Mouse (Mus musculus): ENCODE measurements around the gene Tspan9. TPM values are rescaled to one million over a fixed set of nuclear protein-coding genes. Genes with fewer than 3 reads are reported as not detected.

Tspan9 gene
- polyA plus RNA-seq, 1 experiment from 2014 or later: 102 TPM

GRCm38 (mm10) chr6:127978941-127979340, 164.5 kb downstream of the Tspan9 start:
- H3K27ac ChIP-seq: no peak overlapping the region
- WGBS: 23% methylated on average over 20 of the region's 20 CpGs
- 0 out of 2 replicates have a peak, but pooled peaks cover 10% of the 10 kb centered on the region for H3K4me1 ChIP-seq (replicated peaks; ENCODE audit: insufficient read depth, low read length)
- H3K36me3 ChIP-seq (ENCODE audit: insufficient read depth, low read length): 0 out of 2 replicates have a peak, but pooled peaks cover 4% of the 10 kb centered on the region
- H3K9me3 ChIP-seq (replicated peaks; ENCODE audit: low read length): no peaks in the 10 kb centered on the region
- H3K9ac ChIP-seq (ENCODE audit: low read depth, low read length): no peak overlapping the region
- no peak overlapping the region for H3K4me3 ChIP-seq (replicated peaks; ENCODE audit: low read depth, low read length)
- DNase-seq (ENCODE audit: low spot score) (peak; percentile 60), ATAC-seq (replicated peaks; ENCODE audit: low FRiP score, low read depth) (no peak)
- H3K27me3 ChIP-seq (ENCODE audit: insufficient read depth, low read length): no peaks in the 10 kb centered on the region
- H3K4me2 ChIP-seq (ENCODE audit: low read length): peak overlapping the region; percentile 21; the same call in 1 of the 2 replicates
- no peak for TF ChIP-seq CTCF (IDR thresholded peaks at IDR 0.05; ENCODE audit: low read depth)

GRCm38 (mm10) chr6:127976695-127977094, 166.7 kb downstream of the Tspan9 start:
- H3K4me2 ChIP-seq (ENCODE audit: low read length): no peak overlapping the region
- H3K27me3 ChIP-seq (ENCODE audit: insufficient read depth, low read length): no peaks in the 10 kb centered on the region
- WGBS: 83% methylated on average over 6 of the region's 6 CpGs
- no peak overlapping the region for H3K9ac ChIP-seq (ENCODE audit: low read depth, low read length)
- no peaks in the 10 kb centered on the region for H3K9me3 ChIP-seq (replicated peaks; ENCODE audit: low read length)
- DNase-seq (ENCODE audit: low spot score) (no peak), ATAC-seq (replicated peaks; ENCODE audit: low FRiP score, low read depth) (no peak)
- no peak for TF ChIP-seq CTCF (IDR thresholded peaks at IDR 0.05; ENCODE audit: low read depth)
- no peak overlapping the region for H3K27ac ChIP-seq
- no peak overlapping the region for H3K4me3 ChIP-seq (replicated peaks; ENCODE audit: low read depth, low read length)
- 0 out of 2 replicates have a peak, but pooled peaks cover 4% of the 10 kb centered on the region for H3K36me3 ChIP-seq (ENCODE audit: insufficient read depth, low read length)
- 0 out of 2 replicates have a peak, but pooled peaks cover 13% of the 10 kb centered on the region for H3K4me1 ChIP-seq (replicated peaks; ENCODE audit: insufficient read depth, low read length)

GRCm38 (mm10) chr6:127974000-127974399, 169.4 kb downstream of the Tspan9 start:
- Histone ChIP-seq H3K4me3 (replicated peaks; ENCODE audit: low read depth, low read length) (no peak overlapping the region), H3K27me3 (ENCODE audit: insufficient read depth, low read length) (no peaks in the 10 kb centered on the region), H3K4me2 (ENCODE audit: low read length) (no peak overlapping the region), H3K36me3 (ENCODE audit: insufficient read depth, low read length) (0 out of 2 replicates have a peak, but pooled peaks cover 4% of the 10 kb centered on the region), H3K9ac (ENCODE audit: low read depth, low read length) (no peak overlapping the region), H3K27ac (no peak overlapping the region), H3K4me1 (replicated peaks; ENCODE audit: insufficient read depth, low read length) (0 out of 2 replicates have a peak, but pooled peaks cover 3% of the 10 kb centered on the region), H3K9me3 (replicated peaks; ENCODE audit: low read length) (no peaks in the 10 kb centered on the region)
- peak; percentile 65 for DNase-seq (ENCODE audit: low spot score)
- WGBS: 28% methylated on average over 9 of the region's 9 CpGs
- no peak for TF ChIP-seq CTCF (IDR thresholded peaks at IDR 0.05; ENCODE audit: low read depth)
- ATAC-seq (replicated peaks; ENCODE audit: low FRiP score, low read depth): peak; percentile 62; the same call in 1 of the 2 replicates

- ATAC-seq (replicated peaks; ENCODE audit: low FRiP score, low read depth) (no peak), DNase-seq (ENCODE audit: low spot score) (no peak)
- Histone ChIP-seq H3K27me3 (ENCODE audit: insufficient read depth, low read length) (no peaks in the 10 kb centered on the region), H3K4me2 (ENCODE audit: low read length) (no peak overlapping the region), H3K9ac (ENCODE audit: low read depth, low read length) (no peak overlapping the region), H3K9me3 (replicated peaks; ENCODE audit: low read length) (no peaks in the 10 kb centered on the region), H3K27ac (no peak overlapping the region), H3K4me1 (replicated peaks; ENCODE audit: insufficient read depth, low read length) (0 out of 2 replicates have a peak, but pooled peaks cover 3% of the 10 kb centered on the region), H3K36me3 (ENCODE audit: insufficient read depth, low read length) (0 out of 2 replicates have a peak, but pooled peaks cover 4% of the 10 kb centered on the region), H3K4me3 (replicated peaks; ENCODE audit: low read depth, low read length) (no peak overlapping the region)
- WGBS: 52% methylated on average over 6 of the region's 6 CpGs
- no peak for TF ChIP-seq CTCF (IDR thresholded peaks at IDR 0.05; ENCODE audit: low read depth)
Measured at GRCm38 (mm10) chr6:127973553-127973952, 169.8 kb downstream of the Tspan9 start.

- 80% methylated on average over 5 of the region's 5 CpGs for WGBS
Measured at GRCm38 (mm10) chr6:127971931-127972330, 171.5 kb downstream of the Tspan9 start.

GRCm38 (mm10) chr6:127970848-127971247, 172.5 kb downstream of the Tspan9 start:
- H3K4me2 ChIP-seq (ENCODE audit: low read length): no peak overlapping the region
- H3K4me3 ChIP-seq (replicated peaks; ENCODE audit: low read depth, low read length): no peak overlapping the region
- H3K27ac ChIP-seq: no peak overlapping the region
- 57% methylated on average over 5 of the region's 5 CpGs for WGBS
- DNase-seq (ENCODE audit: low spot score) (no peak), ATAC-seq (replicated peaks; ENCODE audit: low FRiP score, low read depth) (no peak)
- no peak for TF ChIP-seq CTCF (IDR thresholded peaks at IDR 0.05; ENCODE audit: low read depth)
- H3K27me3 ChIP-seq (ENCODE audit: insufficient read depth, low read length): no peaks in the 10 kb centered on the region
- 0 out of 2 replicates have a peak, but pooled peaks cover 3% of the 10 kb centered on the region for H3K4me1 ChIP-seq (replicated peaks; ENCODE audit: insufficient read depth, low read length)
- no peak overlapping the region for H3K9ac ChIP-seq (ENCODE audit: low read depth, low read length)
- no peaks in the 10 kb centered on the region for H3K9me3 ChIP-seq (replicated peaks; ENCODE audit: low read length)
- 0 out of 2 replicates have a peak, but pooled peaks cover 4% of the 10 kb centered on the region for H3K36me3 ChIP-seq (ENCODE audit: insufficient read depth, low read length)

More at GRCm38 (mm10) chr6:127971931-127972330, 171.5 kb downstream of the Tspan9 start:
- H3K27ac ChIP-seq: no peak overlapping the region
- no peak overlapping the region for H3K4me3 ChIP-seq (replicated peaks; ENCODE audit: low read depth, low read length)
- H3K9ac ChIP-seq (ENCODE audit: low read depth, low read length): no peak overlapping the region
- no peak overlapping the region for H3K4me2 ChIP-seq (ENCODE audit: low read length)
- 0 out of 2 replicates have a peak, but pooled peaks cover 4% of the 10 kb centered on the region for H3K36me3 ChIP-seq (ENCODE audit: insufficient read depth, low read length)
- 0 out of 2 replicates have a peak, but pooled peaks cover 3% of the 10 kb centered on the region for H3K4me1 ChIP-seq (replicated peaks; ENCODE audit: insufficient read depth, low read length)
- TF ChIP-seq CTCF (IDR thresholded peaks at IDR 0.05; ENCODE audit: low read depth): no peak
- no peaks in the 10 kb centered on the region for H3K27me3 ChIP-seq (ENCODE audit: insufficient read depth, low read length)
- no peak for ATAC-seq (replicated peaks; ENCODE audit: low FRiP score, low read depth)
- no peak for DNase-seq (ENCODE audit: low spot score)
- no peaks in the 10 kb centered on the region for H3K9me3 ChIP-seq (replicated peaks; ENCODE audit: low read length)

Data from kidney, postnatal 0 days (tissue).